Mouse (Mus musculus) fat pad, adult 2 months (tissue): ENCODE data around the gene Hepacam.

Experiments
- DNase-seq: peaks from one replicate; pipeline ENCODE4 v3.0.0-alpha.2; 2011; ENCODE audit warnings: low read depth, low spot score; ENCODE audit errors: extremely low read depth

The Hepacam gene

GRCm38 (mm10) chr9:37383161-37383560 is 16.0 kb downstream of the Hepacam start:
- DNase-seq: no peak

GRCm38 (mm10) chr9:37384284-37385182 is 17.4 kb downstream of the Hepacam start:
- no peak for DNase-seq

GRCm38 (mm10) chr9:37390891-37391290 is 23.7 kb downstream of the Hepacam start:
- no peak for DNase-seq

- DNase-seq: no peak
These were observed 24.9 kb downstream of the Hepacam start for GRCm38 (mm10) chr9:37392071-37392470.

- no peak for DNase-seq
These were observed 26.5 kb downstream of the Hepacam start for GRCm38 (mm10) chr9:37393482-37394131.

GRCm38 (mm10) chr9:37400585-37400984 is 33.4 kb downstream of the Hepacam start:
- DNase-seq: no peak

GRCm38 (mm10) chr9:37401802-37402201 is 34.7 kb downstream of the Hepacam start, which contains the start of gene Robo4:
Gene Robo4 (plus strand): TSS chr9:37401897.
- no peak for DNase-seq

- no peak for DNase-seq
These were observed 35.4 kb downstream of the Hepacam start for GRCm38 (mm10) chr9:37402501-37402900.

- no peak for DNase-seq
These were observed 35.9 kb downstream of the Hepacam start for GRCm38 (mm10) chr9:37403011-37403410.

- no peak for DNase-seq
These were observed 39.2 kb downstream of the Hepacam start for GRCm38 (mm10) chr9:37406372-37406771.

GRCm38 (mm10) chr9:37407850-37408502 is 40.8 kb downstream of the Hepacam start:
- DNase-seq: no peak

- DNase-seq: no peak
These were observed 42.7 kb downstream of the Hepacam start for GRCm38 (mm10) chr9:37409698-37410445.

GRCm38 (mm10) chr9:37412989-37413388 is 45.8 kb downstream of the Hepacam start:
- DNase-seq: no peak

- no peak for DNase-seq
These were observed 47.5 kb downstream of the Hepacam start for GRCm38 (mm10) chr9:37414666-37415065.

- DNase-seq: no peak
These were observed 51.6 kb downstream of the Hepacam start for GRCm38 (mm10) chr9:37418791-37419190.

- no peak for DNase-seq
These were observed 53.5 kb downstream of the Hepacam start for GRCm38 (mm10) chr9:37420676-37421075.

GRCm38 (mm10) chr9:37421239-37421638 is 54.1 kb downstream of the Hepacam start:
- DNase-seq: no peak

- DNase-seq: no peak
These were observed 62.2 kb downstream of the Hepacam start for GRCm38 (mm10) chr9:37429326-37429725.

- no peak for DNase-seq
These were observed 63.4 kb downstream of the Hepacam start for GRCm38 (mm10) chr9:37430582-37430981.

- no peak for DNase-seq
These were observed 65.0 kb downstream of the Hepacam start for GRCm38 (mm10) chr9:37432026-37432666.
